Mouse (Mus musculus) left cerebral cortex, adult 2 months (tissue): ENCODE measurements around the gene Gak. TPM values are rescaled to one million over a fixed set of nuclear protein-coding genes. Genes with fewer than 3 reads are reported as not detected.

Experiments
- DNase-seq, 2 experiments: peaks; one replicate each; pipeline ENCODE4 v3.0.0; 2021 to 2022; ENCODE audit warnings: low spot score in 2 of 2, mixed read lengths in 1 of 2; ENCODE audit errors: extremely low spot score in 1 of 2
- H3K27ac ChIP-seq: fragments of 200-600 bp; 2 replicates; pipeline ENCODE4 v1.8.1; 2022
- H3K4me3 ChIP-seq: fragments of 200-600 bp; 2 replicates; pipeline ENCODE4 v1.8.1; 2022
- CTCF ChIP-seq: fragments of 200-600 bp; IDR thresholded peaks from 2 replicates; pipeline ENCODE4 v1.8.1; 2022; ENCODE audit warnings: antibody characterized with exemption, mild to moderate bottlenecking, moderate library complexity
- intact Hi-C: fragments of 180-260 bp; cut with DNase I; formaldehyde crosslinking; loops from one replicate; pipeline ENCODE4 v1.15.1; 2025
- total RNA-seq, 2 experiments: library from RNA; stranded (reverse); gene quantifications; 2 replicates each; pipeline ENCODE4 v1.2.3; 2021

The Gak gene
- total RNA-seq, 2 experiments from 2014 or later = 98.8 to 106 TPM

DNA sequence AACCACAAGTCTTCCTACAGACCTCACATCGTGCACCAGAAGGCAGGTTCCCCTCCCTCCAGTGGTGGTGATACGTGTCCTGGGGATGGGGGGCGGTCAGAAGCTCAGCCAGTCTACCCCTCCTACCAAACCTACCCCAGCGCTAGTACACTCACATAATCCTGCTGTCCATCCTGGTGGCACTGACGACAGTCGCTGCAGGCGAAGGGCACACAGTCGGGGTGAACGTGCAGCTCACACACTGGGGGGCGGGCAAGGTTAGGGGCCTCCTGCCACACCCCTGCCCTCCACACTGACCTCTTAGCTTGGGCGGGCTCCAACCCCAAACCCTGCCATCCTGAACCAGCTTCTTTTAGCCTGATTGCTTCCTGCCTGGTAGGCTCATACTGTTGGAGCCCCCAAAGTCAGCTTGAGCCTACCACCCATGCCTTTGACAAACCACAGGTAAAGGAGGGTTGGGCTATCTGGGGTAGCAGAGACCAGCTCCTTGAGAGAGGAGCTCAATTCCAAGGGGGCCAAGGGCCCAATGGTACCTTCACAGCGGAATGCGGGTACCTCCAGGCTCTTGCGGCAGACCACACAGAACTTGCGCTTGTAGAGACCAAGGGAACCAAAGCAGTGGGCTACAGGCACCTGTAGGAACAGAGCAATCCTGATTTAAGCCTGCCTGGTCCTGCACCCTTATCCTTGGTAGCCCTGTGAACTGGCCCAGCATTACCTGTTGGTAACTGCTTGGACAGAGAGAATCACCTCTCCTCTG is 26.5 kb upstream of the Gak start:
- no peak for DNase-seq
- no peak for TF ChIP-seq CTCF

DNA sequence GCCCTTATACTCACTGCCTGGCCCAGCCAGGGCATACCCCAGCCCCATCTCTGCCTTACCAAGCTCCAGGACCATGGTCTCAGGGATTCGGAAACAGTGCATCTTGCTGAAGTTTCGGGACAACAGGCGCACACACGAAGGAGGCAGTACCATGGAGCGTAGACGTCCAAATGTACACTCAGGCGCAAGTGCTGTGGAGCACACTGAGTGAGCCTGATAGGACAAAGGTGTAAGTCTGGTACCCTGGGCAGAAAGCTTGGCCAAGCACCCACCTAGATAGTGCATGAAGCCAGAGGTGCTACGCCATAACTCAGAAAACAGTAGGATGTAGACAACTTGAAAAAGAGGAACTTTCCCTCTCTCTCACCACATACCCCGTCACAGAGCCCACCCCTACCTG is 25.8 kb upstream of the Gak start:
- no peak overlapping the region for H3K27ac ChIP-seq
- intact Hi-C loops = loop anchor here (10.0 kb wide), 1 partner anchor 1449 kb away; the partner anchor contains the start of gene Gtpbp6
- no peak overlapping the region for H3K4me3 ChIP-seq
- TF ChIP-seq CTCF = no peak
- DNase-seq = no peak

More for the DNA sequence above, 26.5 kb upstream of the Gak start:
- H3K4me3 ChIP-seq = no peak overlapping the region
- H3K27ac ChIP-seq = no peak overlapping the region
- intact Hi-C loops = loop anchor here (10.0 kb wide), 1 partner anchor 1449 kb away; the partner anchor contains the start of gene Gtpbp6

DNA sequence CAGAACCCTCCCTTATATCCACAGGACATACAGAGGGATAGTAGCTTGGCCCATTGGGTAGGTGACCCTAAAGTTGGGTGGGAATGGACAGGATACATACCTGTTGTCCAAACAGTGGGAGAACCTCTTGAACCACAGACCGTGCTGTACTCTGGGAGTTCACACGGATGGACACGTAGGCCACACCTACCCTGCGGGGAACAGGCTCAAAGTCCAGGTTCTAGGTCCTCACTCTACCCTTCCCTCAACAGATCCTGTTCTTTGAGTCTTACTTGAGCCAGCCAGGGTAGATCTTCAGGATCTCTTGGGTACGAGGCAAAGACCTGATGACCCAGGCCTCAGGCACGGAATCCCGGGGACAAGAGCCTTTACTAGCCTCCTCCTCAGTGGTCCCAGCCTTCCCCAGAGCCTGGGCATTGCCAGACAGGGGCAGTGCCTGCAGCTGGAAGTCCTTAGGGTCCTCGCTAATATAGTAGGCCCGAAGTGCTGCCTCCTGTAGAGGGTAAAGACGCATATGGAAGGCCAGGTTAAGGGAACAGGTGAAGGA is 25.0 kb upstream of the Gak start:
- Histone ChIP-seq H3K27ac (no peak overlapping the region), H3K4me3 (no peak overlapping the region)
- DNase-seq = no peak
- no peak for TF ChIP-seq CTCF
- intact Hi-C loops = loop anchor here (5.0 to 10.0 kb wide), 2 partner anchors 227 to 1450 kb away; partner anchors contain the start of gene Gtpbp6

DNA sequence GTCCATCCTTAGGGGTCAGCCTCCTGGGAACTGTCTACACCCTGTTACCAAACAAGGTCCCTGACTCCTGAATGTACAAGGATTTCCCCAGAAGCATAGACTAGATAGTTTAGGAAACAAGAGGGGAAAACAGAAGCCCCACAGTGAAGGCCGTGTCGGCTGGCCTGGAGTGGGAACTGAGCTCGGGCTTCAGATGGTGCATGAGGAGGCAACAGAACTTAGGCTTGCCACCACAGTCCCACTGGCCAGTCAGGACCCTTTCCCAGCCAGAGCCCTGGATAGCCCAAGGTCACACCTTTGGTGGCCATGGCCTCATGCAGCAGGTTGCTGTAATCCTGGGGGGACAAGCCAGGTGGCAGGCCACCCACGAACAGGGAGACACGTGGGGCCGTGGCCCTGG is 23.8 kb upstream of the Gak start:
- Histone ChIP-seq H3K4me3 (no peak overlapping the region), H3K27ac (no peak overlapping the region)
- no peak for DNase-seq
- TF ChIP-seq CTCF = no peak
- intact Hi-C loops = loop anchor here (5.0 to 10.0 kb wide), 2 partner anchors 226 to 1451 kb away; partner anchors contain the start of gene Gtpbp6

- TF ChIP-seq CTCF = peak; percentile 73
- DNase-seq = no peak
- Histone ChIP-seq H3K4me3 (no peak overlapping the region), H3K27ac (no peak overlapping the region)
- intact Hi-C loops = loop anchor here (5.0 to 10.0 kb wide), 2 partner anchors 225 to 1453 kb away; partner anchors contain the start of gene Gtpbp6
Measured at GRCm38 (mm10) chr5:108651823-108652222, 22.3 kb upstream of the Gak start.

DNA sequence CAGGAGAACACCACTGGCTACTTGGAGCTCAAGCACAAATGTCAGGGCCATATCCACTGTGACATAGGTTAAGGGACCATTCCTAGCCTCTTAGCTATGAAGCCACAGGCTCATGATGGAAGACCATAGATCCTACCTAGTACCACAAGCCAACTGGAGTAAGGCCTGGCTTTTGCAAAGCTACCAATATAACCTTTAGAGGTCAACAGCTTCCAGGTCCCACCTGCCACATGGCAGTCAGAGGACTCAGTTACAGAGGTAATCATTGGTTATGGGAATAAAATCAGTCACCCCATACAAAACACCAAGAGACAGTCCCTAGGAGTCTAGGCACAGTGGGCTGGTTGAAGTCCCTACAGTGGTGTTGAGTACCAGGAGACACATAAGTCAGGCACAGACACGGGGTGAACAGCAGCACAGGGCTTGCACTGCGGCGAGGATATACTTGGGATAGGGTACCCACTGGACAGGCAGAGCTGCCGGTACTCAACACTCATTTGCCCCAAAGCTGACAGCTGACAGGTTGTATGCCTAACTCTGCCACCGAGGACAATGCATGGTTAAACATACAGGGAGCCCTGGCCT is 21.7 kb upstream of the Gak start:
- TF ChIP-seq CTCF = no peak
- intact Hi-C loops = loop anchor here (5.0 to 10.0 kb wide), 2 partner anchors 224 to 1454 kb away; partner anchors contain the start of gene Gtpbp6
- H3K27ac ChIP-seq = no peak overlapping the region
- no peak for DNase-seq
- no peak overlapping the region for H3K4me3 ChIP-seq

DNA sequence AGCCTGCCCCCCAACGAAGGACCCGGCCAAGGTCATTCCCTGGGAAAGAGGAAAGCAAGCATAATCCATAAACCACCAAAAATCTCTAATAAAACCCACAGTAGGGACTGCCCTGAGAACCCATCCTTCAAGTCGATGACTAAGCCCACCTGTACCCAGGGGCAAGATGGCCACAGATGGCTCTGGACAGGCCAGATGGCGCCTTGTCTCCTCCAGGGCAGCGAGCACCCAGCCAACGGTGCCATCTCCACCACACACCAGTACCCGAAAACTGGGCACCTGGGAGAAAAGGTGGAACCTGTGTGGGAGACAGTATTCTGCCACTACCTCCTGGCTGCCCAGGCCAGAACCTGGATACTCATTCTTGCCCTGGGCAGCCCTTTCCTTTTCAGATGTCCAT is 20.8 kb upstream of the Gak start:
- intact Hi-C loops = loop anchor here (5.0 to 10.0 kb wide), 2 partner anchors 223 to 1454 kb away; partner anchors contain the start of gene Gtpbp6
- no peak for TF ChIP-seq CTCF
- H3K27ac ChIP-seq = no peak overlapping the region
- no peak overlapping the region for H3K4me3 ChIP-seq
- DNase-seq = no peak

GRCm38 (mm10) chr5:108648937-108649576 is 19.5 kb upstream of the Gak start:
- no peak for TF ChIP-seq CTCF
- no peak for DNase-seq
- intact Hi-C loops = no loop called here

DNA sequence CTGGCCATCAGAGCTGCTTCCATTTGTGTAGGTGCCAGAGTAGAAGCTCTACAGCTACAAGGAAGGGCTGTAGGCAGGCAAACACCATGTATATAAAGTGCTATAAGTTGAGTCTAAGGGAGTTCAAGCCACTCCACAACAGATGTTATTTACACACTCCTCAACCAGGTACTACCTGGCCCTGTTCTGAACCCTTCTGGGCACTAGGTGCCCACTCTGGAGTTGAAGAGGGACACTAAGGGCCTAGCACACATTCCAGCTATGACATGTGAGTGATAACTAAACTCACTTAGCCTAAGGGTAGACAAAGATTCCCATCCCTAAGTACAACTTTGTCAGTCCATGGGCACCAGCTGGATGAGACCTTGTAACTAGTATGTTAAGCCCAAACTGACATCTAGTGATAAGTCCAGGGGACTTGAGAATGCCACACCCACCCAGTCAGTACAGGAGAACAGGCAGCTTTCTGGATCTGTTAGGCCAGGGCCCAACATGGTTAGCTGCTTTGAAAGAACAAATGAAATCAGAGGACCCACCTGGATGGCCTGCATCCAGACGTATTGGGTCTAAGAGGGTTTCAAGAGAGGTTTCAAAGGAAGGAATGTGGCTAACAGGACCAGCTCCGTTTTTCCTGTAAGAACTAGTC is 18.4 kb upstream of the Gak start:
- H3K4me3 ChIP-seq = no peak overlapping the region
- TF ChIP-seq CTCF = no peak
- H3K27ac ChIP-seq = no peak overlapping the region
- intact Hi-C loops = no loop called here
- DNase-seq = no peak

More at GRCm38 (mm10) chr5:108648937-108649576, 19.5 kb upstream of the Gak start:
- Histone ChIP-seq H3K4me3 (no peak overlapping the region), H3K27ac (no peak overlapping the region)

DNA sequence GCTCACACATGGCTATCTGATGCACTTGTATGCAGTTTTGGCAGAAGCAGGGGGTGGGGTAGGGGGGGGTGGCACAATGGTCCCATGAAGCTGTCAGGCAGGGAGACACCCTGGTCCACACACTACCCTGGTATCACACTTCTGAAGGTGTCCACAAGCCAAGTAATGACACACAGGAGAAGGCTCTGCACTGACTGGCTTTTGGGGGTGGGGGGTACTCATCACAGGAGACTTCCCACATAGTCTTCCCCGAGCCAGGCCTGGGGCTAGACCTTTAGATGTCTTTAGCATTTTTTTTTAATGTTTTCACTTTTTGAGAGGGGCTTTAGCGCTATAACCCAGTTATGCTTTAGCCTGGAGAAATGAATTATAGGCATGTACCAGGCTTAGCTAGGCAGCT is 17.8 kb upstream of the Gak start:
- intact Hi-C loops = no loop called here
- no peak for DNase-seq
- no peak overlapping the region for H3K4me3 ChIP-seq
- H3K27ac ChIP-seq = no peak overlapping the region
- no peak for TF ChIP-seq CTCF

DNA sequence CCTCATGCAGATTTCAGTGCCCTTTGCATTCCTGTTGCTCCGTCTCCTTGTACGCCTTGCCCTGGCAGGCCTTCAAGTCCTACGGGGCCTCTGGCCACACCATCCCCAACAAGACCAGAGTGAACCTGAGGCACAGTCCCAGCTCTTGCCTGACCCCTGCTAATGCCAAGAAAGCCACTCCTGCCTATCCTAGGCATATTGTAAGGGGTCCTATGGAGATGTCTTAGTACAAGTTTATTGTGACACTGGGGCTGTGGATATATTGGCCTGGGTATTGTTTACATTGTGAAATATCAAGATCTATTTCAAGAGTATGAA is 16.7 kb upstream of the Gak start:
- Histone ChIP-seq H3K27ac (peak overlapping the region; percentile 55; the same call in 1 of the 2 replicates), H3K4me3 (no peak overlapping the region)
- no peak for TF ChIP-seq CTCF
- no peak for DNase-seq
- intact Hi-C loops = no loop called here
